Mouse (Mus musculus) embryonic facial prominence, embryonic 12.5 days (tissue): ENCODE results near the gene Zfp536. TPM values are rescaled to one million over a fixed set of nuclear protein-coding genes. Genes with fewer than 3 reads are reported as not detected.

Experiments
- ATAC-seq: fragments of 200-750 bp; cut with Nextera tagmentation; 2 replicates; pipeline ENCODE4 v1.8.0; 2017; ENCODE audit not compliant: insufficient number of reproducible peaks, insufficient read depth, low FRiP score, low TSS enrichment
- H3K27ac ChIP-seq: fragments of 300-500 bp; sonication (generic); 2 replicates; pipeline ENCODE4 v1.5.1; 2016; ENCODE audit warnings: mild to moderate bottlenecking
- H3K27me3 ChIP-seq: fragments of 300-500 bp; sonication (generic); 2 replicates; pipeline ENCODE4 v1.6.1; 2016; ENCODE audit warnings: mild to moderate bottlenecking, moderate library complexity
- H3K36me3 ChIP-seq: fragments of 300-500 bp; sonication (generic); 2 replicates; pipeline ENCODE4 v1.6.1; 2016; ENCODE audit warnings: mild to moderate bottlenecking
- H3K4me1 ChIP-seq: fragments of 300-500 bp; sonication (generic); 2 replicates; pipeline ENCODE4 v1.6.1; 2016
- H3K4me2 ChIP-seq: fragments of 300-500 bp; sonication (generic); replicated peaks from 2 replicates; pipeline ENCODE4 v1.6.1; 2016; ENCODE audit warnings: mild to moderate bottlenecking, moderate library complexity
- H3K4me3 ChIP-seq: fragments of 300-500 bp; sonication (generic); 2 replicates; pipeline ENCODE4 v1.5.1; 2016; ENCODE audit warnings: mild to moderate bottlenecking
- H3K9ac ChIP-seq: fragments of 300-500 bp; sonication (generic); 2 replicates; pipeline ENCODE4 v1.6.1; 2016; ENCODE audit warnings: mild to moderate bottlenecking, moderate library complexity
- H3K9me3 ChIP-seq: fragments of 300-500 bp; sonication (generic); 2 replicates; pipeline ENCODE4 v1.6.1; 2016; ENCODE audit warnings: mild to moderate bottlenecking, moderate library complexity
- WGBS: fragments of 180-500 bp; shearing (Covaris S2); methylation state at CpG from one replicate; pipeline ENCODE4 v1.1.7; 2016; 5-methylcytosine and 5-hydroxymethylcytosine counted together
- polyA plus RNA-seq: library from polyadenylated mRNA; unstranded; fragments of >200 nt; fragmentation: Nextera tagmentation; extraction: Ambion mirVana; gene quantifications from 2 replicates; pipeline ENCODE4 v1.2.1, GENCODE M21; 2016

Zfp536 gene
- polyA plus RNA-seq, 1 experiment from 2014 or later: 18.5 TPM

DNA sequence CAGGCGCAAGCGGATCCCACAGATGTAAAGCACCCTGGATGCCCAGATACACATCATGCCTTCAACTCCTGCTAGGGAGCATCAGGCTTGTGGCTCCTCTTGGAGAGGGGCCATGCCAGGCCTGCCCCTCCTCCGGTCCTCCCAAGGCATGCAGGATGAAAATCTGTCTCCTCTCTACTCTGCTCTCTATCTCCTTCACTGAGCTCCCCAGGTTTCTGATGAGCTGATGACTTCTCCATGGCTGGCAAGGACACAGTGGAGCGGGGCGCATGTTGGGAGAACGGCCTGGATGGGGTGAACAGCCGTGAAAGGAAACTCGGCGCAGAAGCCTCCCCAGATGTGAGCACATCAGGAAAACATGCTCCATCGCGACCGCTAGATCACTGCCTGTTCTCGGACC, 186.7 kb downstream of the Zfp536 start:
- Histone ChIP-seq H3K9me3 (0 out of 2 replicates have a peak, but pooled peaks cover 5% of the 10 kb centered on the region), H3K9ac (no peak overlapping the region), H3K4me3 (no peak overlapping the region), H3K27me3 (no peaks in the 10 kb centered on the region), H3K4me1 (no peaks in the 10 kb centered on the region), H3K27ac (no peak overlapping the region), H3K4me2 (no peak overlapping the region), H3K36me3 (no peaks in the 10 kb centered on the region)
- 85% methylated on average over 13 of the region's 13 CpGs for WGBS
- ATAC-seq: no peak; the same call in 1 of the 2 replicates

DNA sequence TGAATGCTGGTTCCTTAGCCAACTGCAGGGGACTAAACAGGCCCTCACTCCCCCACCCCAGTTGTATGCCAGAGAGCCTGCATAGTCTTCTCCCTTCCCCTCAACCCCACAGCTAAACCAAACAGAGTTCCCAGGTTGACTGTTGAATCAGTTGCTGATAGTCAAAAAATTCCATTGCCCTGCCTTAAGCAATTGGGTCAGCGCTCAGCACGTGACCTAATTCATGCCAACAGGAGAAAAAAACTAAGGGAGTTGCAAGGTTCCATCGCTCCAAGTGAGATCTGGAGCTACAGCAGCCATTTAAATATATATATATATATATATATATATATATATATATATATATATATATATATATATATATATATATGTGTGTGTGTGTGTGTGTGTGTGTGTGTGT, 192.2 kb downstream of the Zfp536 start:
- no peaks in the 10 kb centered on the region for H3K36me3 ChIP-seq
- H3K9ac ChIP-seq: no peak overlapping the region
- H3K27ac ChIP-seq: peak overlapping the region; percentile 32; the same call in 1 of the 2 replicates
- 66% methylated on average over 3 of the region's 3 CpGs for WGBS
- no peak for ATAC-seq
- 0 out of 2 replicates have a peak, but pooled peaks cover 5% of the 10 kb centered on the region for H3K9me3 ChIP-seq
- H3K27me3 ChIP-seq: no peaks in the 10 kb centered on the region
- peaks cover 20% of the 10 kb centered on the region for H3K4me1 ChIP-seq
- no peak overlapping the region for H3K4me2 ChIP-seq
- no peak overlapping the region for H3K4me3 ChIP-seq

DNA sequence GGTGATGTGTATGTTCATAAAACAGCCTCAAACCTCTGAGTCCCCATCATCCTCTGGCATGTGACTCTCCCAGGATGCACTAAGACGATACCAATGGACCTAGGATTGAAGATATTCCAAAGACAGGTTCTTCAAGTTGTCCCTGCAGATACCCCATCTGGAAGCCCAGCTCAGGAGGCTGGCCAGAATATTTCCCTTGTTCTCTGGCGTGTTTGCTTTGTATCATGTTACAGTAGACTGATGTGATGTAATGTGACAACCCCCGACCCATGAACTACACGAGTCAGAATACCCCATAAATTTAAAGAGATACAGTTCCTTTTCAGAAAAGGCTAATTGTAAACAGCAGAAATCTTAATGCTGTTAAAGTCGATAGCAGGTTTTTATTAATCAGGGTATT, 192.9 kb downstream of the Zfp536 start:
- Histone ChIP-seq H3K4me1 (peaks cover 20% of the 10 kb centered on the region), H3K9ac (no peak overlapping the region), H3K36me3 (no peaks in the 10 kb centered on the region), H3K27ac (no peak overlapping the region), H3K9me3 (0 out of 2 replicates have a peak, but pooled peaks cover 4% of the 10 kb centered on the region), H3K4me2 (no peak overlapping the region), H3K27me3 (no peaks in the 10 kb centered on the region), H3K4me3 (no peak overlapping the region)
- WGBS: 10% methylated on average over 5 of the region's 5 CpGs
- no peak for ATAC-seq

DNA sequence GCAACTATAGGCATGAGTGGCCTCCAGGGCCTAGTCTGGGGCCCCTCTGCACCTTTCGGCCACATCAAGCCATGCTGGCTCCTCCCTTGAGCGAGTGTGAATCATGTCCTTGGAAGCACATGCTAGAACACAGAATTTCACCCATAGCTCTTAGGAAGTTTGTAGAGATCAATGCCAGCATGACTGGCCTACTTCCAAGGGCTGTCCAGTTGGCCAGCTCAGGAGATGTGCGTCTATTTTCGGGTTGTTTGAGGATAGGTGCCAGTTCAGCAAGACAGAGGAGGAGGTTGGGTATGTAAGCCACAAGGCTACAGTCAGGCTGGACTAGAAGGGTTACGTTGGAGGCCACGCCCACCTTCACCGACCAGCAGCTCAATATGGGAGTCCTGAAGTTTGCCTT, 201.4 kb downstream of the Zfp536 start:
- H3K4me1 ChIP-seq: peaks cover 2% of the 10 kb centered on the region; the same call in 1 of the 2 replicates
- no peak overlapping the region for H3K27ac ChIP-seq
- 90% methylated on average over 7 of the region's 7 CpGs for WGBS
- no peak overlapping the region for H3K9ac ChIP-seq
- no peak for ATAC-seq
- H3K9me3 ChIP-seq: no peaks in the 10 kb centered on the region
- H3K4me3 ChIP-seq: no peak overlapping the region
- no peak overlapping the region for H3K4me2 ChIP-seq
- H3K36me3 ChIP-seq: peaks cover 3% of the 10 kb centered on the region; the same call in 1 of the 2 replicates
- no peaks in the 10 kb centered on the region for H3K27me3 ChIP-seq

DNA sequence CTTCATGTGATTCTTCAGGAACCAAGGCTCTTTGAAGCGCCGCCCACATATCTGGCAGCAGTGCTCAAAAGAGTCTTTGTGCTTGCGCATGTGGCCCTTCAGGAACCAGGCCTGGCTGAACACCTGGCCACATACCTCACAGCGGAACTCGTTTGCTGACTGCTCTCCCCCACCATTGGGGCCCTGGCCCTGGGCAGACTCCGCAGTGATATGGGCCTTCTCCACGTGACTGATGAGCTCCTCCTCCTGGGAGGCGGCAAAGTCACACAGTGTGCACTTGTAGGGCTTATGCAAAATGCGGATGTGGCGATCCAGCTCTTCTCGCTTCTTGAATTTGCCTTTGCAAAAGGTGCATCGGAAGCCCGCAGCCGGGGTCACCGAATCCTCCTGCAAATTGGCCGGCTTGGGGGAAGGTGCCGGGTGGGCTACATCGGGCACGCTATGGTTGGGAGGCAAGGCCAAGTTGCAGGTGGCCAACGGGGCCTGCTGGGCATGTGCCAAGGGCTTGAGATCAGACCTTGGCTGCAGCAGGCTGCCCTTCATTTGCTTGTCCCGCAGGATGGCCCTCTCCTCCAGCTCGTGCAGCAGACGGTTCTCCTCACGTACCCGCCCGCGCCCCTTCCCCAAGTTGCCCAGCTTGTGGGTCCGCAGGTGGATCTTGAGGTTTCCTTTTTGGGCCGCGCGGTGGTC, 204.5 kb downstream of the Zfp536 start:
- H3K9ac ChIP-seq: no peak overlapping the region
- peaks cover 20% of the 10 kb centered on the region for H3K4me1 ChIP-seq
- H3K9me3 ChIP-seq: no peaks in the 10 kb centered on the region
- H3K27me3 ChIP-seq: no peaks in the 10 kb centered on the region
- no peak overlapping the region for H3K4me2 ChIP-seq
- WGBS: 72% methylated on average over 31 of the region's 31 CpGs
- H3K4me3 ChIP-seq: no peak overlapping the region
- peaks cover 3% of the 10 kb centered on the region; the same call in 1 of the 2 replicates for H3K36me3 ChIP-seq
- ATAC-seq: no peak
- no peak overlapping the region for H3K27ac ChIP-seq

DNA sequence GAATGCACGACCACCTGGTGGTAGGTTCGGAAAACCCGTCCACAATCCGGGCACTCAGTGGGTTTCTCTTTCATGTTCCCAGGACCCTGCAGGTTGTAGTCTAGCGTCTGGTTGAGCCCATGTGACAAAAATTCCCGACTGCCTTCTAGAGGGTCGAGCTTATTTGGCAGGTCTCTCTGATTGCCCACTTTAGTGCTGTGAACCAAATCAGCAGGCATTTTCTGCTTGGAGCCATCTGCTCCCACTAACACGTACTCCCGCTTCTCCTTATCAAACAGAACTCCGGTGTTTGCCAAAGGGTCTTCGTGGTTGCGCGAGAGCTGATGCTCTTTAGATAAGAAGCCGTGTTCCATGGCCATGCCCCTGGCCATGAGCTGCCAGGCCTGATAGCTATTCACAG, 205.4 kb downstream of the Zfp536 start:
- Histone ChIP-seq H3K4me1 (peaks cover 27% of the 10 kb centered on the region), H3K9me3 (no peaks in the 10 kb centered on the region), H3K27ac (no peak overlapping the region), H3K36me3 (peaks cover 3% of the 10 kb centered on the region; the same call in 1 of the 2 replicates), H3K9ac (no peak overlapping the region), H3K27me3 (no peaks in the 10 kb centered on the region), H3K4me3 (no peak overlapping the region), H3K4me2 (no peak overlapping the region)
- no peak for ATAC-seq
- 87% methylated on average over 14 of the region's 14 CpGs for WGBS

DNA sequence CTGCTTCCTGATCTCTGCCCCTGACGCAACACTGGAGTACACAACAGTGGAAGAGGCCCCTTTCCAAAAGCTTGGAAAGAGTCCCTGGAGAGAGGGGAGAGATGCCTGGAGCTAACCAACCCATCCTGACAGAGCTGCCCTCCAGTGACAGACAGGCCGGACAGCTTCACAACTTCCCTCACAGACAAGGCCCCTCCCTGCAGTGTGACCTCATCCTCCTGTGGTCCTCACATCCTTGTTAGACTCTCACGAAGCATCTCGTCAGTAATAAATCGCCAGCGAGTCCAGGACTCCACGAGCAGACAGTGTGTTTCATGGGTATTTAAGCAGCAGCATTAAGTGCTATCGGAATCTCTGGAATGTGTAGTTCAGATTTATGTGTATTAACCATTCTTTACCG, 207.4 kb downstream of the Zfp536 start:
- Histone ChIP-seq H3K27me3 (no peaks in the 10 kb centered on the region), H3K4me3 (no peak overlapping the region), H3K9ac (no peak overlapping the region), H3K4me1 (peaks cover 35% of the 10 kb centered on the region), H3K27ac (no peak overlapping the region), H3K9me3 (no peaks in the 10 kb centered on the region), H3K36me3 (peaks cover 3% of the 10 kb centered on the region; the same call in 1 of the 2 replicates), H3K4me2 (no peak overlapping the region)
- 19% methylated on average over 9 of the region's 9 CpGs for WGBS
- 0 out of 2 replicates have a peak, but pooled peaks have one; percentile 12 for ATAC-seq

DNA sequence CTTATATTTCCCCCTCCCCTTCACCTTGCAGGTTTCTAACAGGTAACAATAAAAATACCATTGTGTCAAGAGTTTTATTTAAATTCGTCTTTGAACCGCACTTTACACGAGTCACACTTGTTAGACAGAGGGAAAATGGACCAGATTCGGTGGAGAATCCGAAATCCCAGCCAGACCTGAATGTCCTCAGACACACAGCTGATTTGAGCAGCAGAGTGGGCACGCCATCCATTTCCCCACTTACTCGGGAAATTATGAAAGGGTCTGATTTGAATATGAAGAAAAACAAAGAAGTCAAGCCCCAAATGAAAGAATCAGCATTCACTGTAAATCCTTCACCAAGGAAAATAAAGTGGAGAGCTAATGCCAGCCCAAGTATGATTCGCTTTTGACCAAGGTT, 208.1 kb downstream of the Zfp536 start:
- no peak overlapping the region for H3K4me2 ChIP-seq

DNA sequence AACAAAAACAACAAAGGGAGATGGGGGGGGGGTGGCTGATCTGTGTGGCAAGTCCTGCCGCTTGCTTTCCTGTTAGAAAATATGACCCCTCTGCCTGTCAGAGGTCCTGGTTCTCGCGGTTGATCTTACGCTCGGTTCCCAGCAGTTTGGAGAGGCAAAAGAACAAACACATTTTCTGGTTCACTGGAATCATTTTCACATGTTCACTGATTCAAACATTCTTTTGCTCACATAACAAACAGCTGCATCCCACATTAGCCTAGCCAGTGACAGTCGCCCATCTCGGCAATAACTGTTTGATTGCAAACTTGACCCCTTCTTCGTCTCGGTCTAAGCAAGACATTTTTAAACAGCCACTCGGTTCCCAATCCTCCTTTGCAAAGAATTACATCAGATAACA, 208.8 kb downstream of the Zfp536 start:
- Histone ChIP-seq H3K4me1 (peaks cover 35% of the 10 kb centered on the region), H3K4me3 (no peak overlapping the region), H3K36me3 (peaks cover 3% of the 10 kb centered on the region; the same call in 1 of the 2 replicates), H3K9ac (no peak overlapping the region), H3K4me2 (peak overlapping the region; percentile 15; the same call in 1 of the 2 replicates), H3K9me3 (no peaks in the 10 kb centered on the region), H3K27me3 (no peaks in the 10 kb centered on the region), H3K27ac (no peak overlapping the region)
- ATAC-seq: no peak
- 9% methylated on average over 10 of the region's 10 CpGs for WGBS

More for the DNA sequence above, 208.1 kb downstream of the Zfp536 start:
- peaks cover 35% of the 10 kb centered on the region for H3K4me1 ChIP-seq
- no peaks in the 10 kb centered on the region for H3K27me3 ChIP-seq
- no peaks in the 10 kb centered on the region for H3K9me3 ChIP-seq
- no peak overlapping the region for H3K27ac ChIP-seq
- no peak for ATAC-seq
- no peak overlapping the region for H3K9ac ChIP-seq
- no peak overlapping the region for H3K4me3 ChIP-seq
- peaks cover 3% of the 10 kb centered on the region; the same call in 1 of the 2 replicates for H3K36me3 ChIP-seq
- 69% methylated on average over 8 of the region's 8 CpGs for WGBS

DNA sequence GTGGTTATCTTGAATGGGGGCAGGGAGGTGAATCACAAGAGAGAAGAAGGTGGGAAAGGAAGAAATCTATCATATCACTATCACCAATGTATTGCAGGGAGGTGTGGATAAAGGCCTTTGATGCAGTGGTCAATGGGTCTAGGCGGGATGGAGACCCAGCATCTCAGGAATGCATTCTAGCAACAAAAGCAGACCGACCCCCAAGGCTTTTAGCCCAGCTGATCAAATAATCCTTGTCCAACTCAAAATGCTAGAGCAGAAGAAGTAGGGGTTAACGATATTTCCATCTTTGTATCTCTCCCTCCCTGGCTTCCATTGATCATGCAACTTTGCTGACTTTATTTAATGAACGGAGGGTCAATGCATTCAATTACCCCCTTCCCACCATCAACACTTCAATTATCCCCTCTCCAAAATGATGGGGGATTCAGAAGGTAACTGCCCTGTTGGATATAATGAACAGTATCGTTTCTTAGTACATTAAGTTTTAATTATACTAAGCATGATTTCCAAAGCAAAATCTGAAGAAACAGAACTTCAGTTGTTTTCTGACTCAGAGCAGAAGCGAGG, 209.5 kb downstream of the Zfp536 start:
- peaks cover 3% of the 10 kb centered on the region; the same call in 1 of the 2 replicates for H3K36me3 ChIP-seq
- no peaks in the 10 kb centered on the region for H3K27me3 ChIP-seq
- ATAC-seq: no peak
- peaks cover 35% of the 10 kb centered on the region for H3K4me1 ChIP-seq
- no peak overlapping the region for H3K27ac ChIP-seq
- H3K9me3 ChIP-seq: no peaks in the 10 kb centered on the region
- peak overlapping the region; percentile 15; the same call in 1 of the 2 replicates for H3K4me2 ChIP-seq
- no peak overlapping the region for H3K4me3 ChIP-seq
- no peak overlapping the region for H3K9ac ChIP-seq
- WGBS: 30% methylated on average over 6 of the region's 6 CpGs

DNA sequence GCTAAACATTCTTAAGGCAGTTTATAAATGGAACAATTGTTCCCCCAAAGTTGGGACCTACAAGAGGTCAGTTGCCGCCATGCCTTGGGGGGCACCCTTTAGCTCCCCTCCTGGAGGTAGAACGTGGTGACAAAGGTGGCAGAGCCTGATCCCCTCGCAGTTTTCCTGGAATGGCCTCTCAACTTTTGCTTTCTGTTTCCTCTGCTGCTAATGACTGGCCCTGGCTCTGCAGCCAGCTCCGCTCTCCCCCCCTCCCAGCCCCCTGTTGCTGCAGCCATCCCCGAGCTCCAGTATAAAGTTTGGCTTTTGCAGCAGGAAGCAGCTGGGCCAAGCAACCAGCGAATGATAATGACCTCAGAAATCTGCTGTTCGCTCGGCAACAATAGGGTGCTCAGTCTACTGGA, 210.3 kb downstream of the Zfp536 start:
- Histone ChIP-seq H3K9ac (peak overlapping the region; percentile 8; the same call in 1 of the 2 replicates), H3K9me3 (no peaks in the 10 kb centered on the region), H3K36me3 (no peaks in the 10 kb centered on the region), H3K27me3 (no peaks in the 10 kb centered on the region), H3K4me1 (peaks cover 35% of the 10 kb centered on the region), H3K4me3 (no peak overlapping the region), H3K4me2 (peak overlapping the region; percentile 40), H3K27ac (peak overlapping the region; percentile 55; the same call in 1 of the 2 replicates)
- ATAC-seq: no peak
- WGBS: 5% methylated on average over 8 of the region's 8 CpGs

DNA sequence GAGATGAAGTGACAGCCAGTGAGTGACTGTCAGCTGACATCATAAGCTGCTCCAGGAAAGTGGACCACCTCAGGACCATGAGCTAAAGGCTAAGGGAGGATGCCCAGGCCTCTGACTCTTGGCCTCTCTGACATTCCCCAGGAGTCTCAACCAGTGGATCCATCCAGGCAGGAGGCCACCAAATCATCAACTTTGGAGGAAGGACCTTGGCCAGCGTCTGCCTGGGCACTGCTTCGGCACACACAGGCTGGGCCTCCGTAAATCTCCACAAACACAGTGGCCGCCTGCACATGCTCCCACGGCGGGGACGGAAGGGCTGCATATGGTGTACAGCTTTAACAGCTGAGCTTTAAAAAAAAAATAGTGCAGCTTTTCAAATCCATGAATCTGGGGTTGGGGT, 210.9 kb downstream of the Zfp536 start:
- no peak overlapping the region for H3K27ac ChIP-seq
- H3K27me3 ChIP-seq: no peaks in the 10 kb centered on the region
- H3K9ac ChIP-seq: no peak overlapping the region
- no peaks in the 10 kb centered on the region for H3K36me3 ChIP-seq
- no peaks in the 10 kb centered on the region for H3K9me3 ChIP-seq
- peaks cover 35% of the 10 kb centered on the region for H3K4me1 ChIP-seq
- ATAC-seq: no peak
- 0 out of 2 replicates have a peak overlapping the region, but pooled peaks have one; percentile 40 for H3K4me2 ChIP-seq
- no peak overlapping the region for H3K4me3 ChIP-seq
- 40% methylated on average over 7 of the region's 7 CpGs for WGBS
